Mouse (Mus musculus): ENCODE results near the gene Wdr54.
A peak's percentile ranks its signal among the peaks of the same experiment; 100 is the strongest.

Wdr54 gene

GRCm38 (mm10) chr6:83155552-83156238 is 502 bp downstream of the Wdr54 start:
- DNase-seq: peak; percentile 31 to 45

- DNase-seq: no peak
Observed at GRCm38 (mm10) chr6:83153485-83153884, 2.7 kb downstream of the Wdr54 start.

GRCm38 (mm10) chr6:83153038-83153437 is 3.2 kb downstream of the Wdr54 start:
- no peak for DNase-seq

- no peak for DNase-seq
Observed at GRCm38 (mm10) chr6:83151721-83152120, 4.5 kb downstream of the Wdr54 start.

GRCm38 (mm10) chr6:83147280-83147679 is 8.9 kb downstream of the Wdr54 start:
- no peak for DNase-seq

GRCm38 (mm10) chr6:83145805-83146204 is 10.4 kb downstream of the Wdr54 start:
- no peak for DNase-seq

- no peak for DNase-seq
Observed at GRCm38 (mm10) chr6:83145209-83145608, 11.0 kb downstream of the Wdr54 start.

- DNase-seq: no peak
Observed at GRCm38 (mm10) chr6:83142886-83143285, 13.3 kb downstream of the Wdr54 start.

GRCm38 (mm10) chr6:83142211-83142731 is 13.9 kb downstream of the Wdr54 start:
- no peak for DNase-seq

GRCm38 (mm10) chr6:83141636-83142035 is 14.6 kb downstream of the Wdr54 start:
- DNase-seq: no peak

- no peak for DNase-seq
Observed at GRCm38 (mm10) chr6:83140044-83140443, 16.2 kb downstream of the Wdr54 start.

GRCm38 (mm10) chr6:83138056-83138455 is 18.1 kb downstream of the Wdr54 start:
- DNase-seq: no peak

GRCm38 (mm10) chr6:83137576-83137950 is 18.6 kb downstream of the Wdr54 start:
- peak; percentile 31 to 45 for DNase-seq

- peak in 1 of 2 experiments; percentile 32 for DNase-seq
Observed at GRCm38 (mm10) chr6:83136881-83137575, 19.2 kb downstream of the Wdr54 start.

GRCm38 (mm10) chr6:83136291-83136880 is 19.8 kb downstream of the Wdr54 start:
- no peak for DNase-seq

- no peak for DNase-seq
Observed at GRCm38 (mm10) chr6:83135571-83136161, 20.5 kb downstream of the Wdr54 start.

GRCm38 (mm10) chr6:83134951-83135513 is 21.2 kb downstream of the Wdr54 start, which contains the start of gene Rtkn:
TSS of gene Rtkn (plus strand) at chr6:83135463.
- DNase-seq: no peak

GRCm38 (mm10) chr6:83134226-83134625 is 22.0 kb downstream of the Wdr54 start:
- no peak for DNase-seq

- DNase-seq: no peak
Observed at GRCm38 (mm10) chr6:83132176-83132919, 23.8 kb downstream of the Wdr54 start.

GRCm38 (mm10) chr6:83131469-83132034 is 24.6 kb downstream of the Wdr54 start:
- no peak for DNase-seq

- DNase-seq: no peak
Observed at GRCm38 (mm10) chr6:83127419-83127818, 28.8 kb downstream of the Wdr54 start.

- no peak for DNase-seq
Observed at GRCm38 (mm10) chr6:83125331-83125730, 30.9 kb downstream of the Wdr54 start, which contains the start of gene Ino80b. TSS of gene Ino80b (minus strand) at chr6:83125431.

Measured in cerebellum, adult 18-20 months (tissue).